Mouse (Mus musculus) urinary bladder, adult 18-20 months (tissue): ENCODE measurements around the gene Baz2b.
"Not testable (repeated sequence)": the region's sequence is repeated elsewhere in the genome, so short reads cannot be mapped to it uniquely, and the experiment has no call there.

Experiments
- DNase-seq, 2 experiments: peaks; one replicate each; pipeline ENCODE4 v3.0.0; 2022; ENCODE audit warnings: low spot score in 2 of 2, mixed read lengths in 2 of 2

The Baz2b gene

GRCm38 (mm10) chr2:60200051-60200562, 9.5 kb downstream of the Baz2b start:
- no peak for DNase-seq

GRCm38 (mm10) chr2:60196841-60197240, 12.8 kb downstream of the Baz2b start:
- DNase-seq, result no peak

DNA sequence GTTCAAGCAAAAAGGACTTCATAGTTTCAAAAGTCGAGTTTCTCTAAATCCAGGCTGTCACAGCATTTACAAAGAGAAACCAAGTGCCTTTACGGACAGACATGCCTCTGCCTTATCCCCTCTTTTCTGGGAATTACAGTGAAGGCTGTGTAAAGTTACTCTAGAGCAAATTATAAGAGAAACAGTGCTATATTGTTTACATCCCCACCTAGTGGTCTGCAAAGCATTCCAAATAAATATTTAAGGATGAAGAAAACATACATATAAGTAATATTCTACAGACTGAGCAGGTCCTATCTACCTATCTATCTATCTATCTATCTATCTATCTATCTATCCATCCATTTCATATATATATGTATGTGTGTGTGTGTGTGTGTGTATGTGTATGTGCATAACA, 27.9 kb downstream of the Baz2b start:
- no peak for DNase-seq

GRCm38 (mm10) chr2:60177490-60177889, 32.1 kb downstream of the Baz2b start:
- no peak for DNase-seq

- no peak for DNase-seq
These were observed 33.6 kb downstream of the Baz2b start for GRCm38 (mm10) chr2:60176087-60176486.

- DNase-seq, result no peak
These were observed 34.6 kb downstream of the Baz2b start for GRCm38 (mm10) chr2:60175078-60175477.

- DNase-seq, result no peak
These were observed 36.0 kb downstream of the Baz2b start for GRCm38 (mm10) chr2:60173595-60173994.

DNA sequence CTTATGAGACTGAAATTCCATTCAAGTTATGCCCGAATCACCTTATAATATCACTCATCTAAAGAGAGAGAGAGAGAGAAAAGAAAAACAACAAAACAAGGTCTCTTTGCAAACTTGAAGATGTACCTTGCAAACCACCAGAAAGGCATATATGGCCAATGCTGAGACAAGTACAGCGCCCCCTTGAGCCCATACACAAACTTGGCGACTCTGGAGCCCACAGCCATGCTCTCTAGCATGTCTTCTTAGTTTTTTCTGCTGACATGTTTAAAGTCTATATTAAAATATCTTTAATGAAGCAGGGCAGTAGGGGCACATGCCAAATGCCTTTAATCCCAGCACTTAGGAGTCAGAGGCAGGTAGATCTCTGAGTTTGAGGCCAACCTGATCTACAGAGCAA, 36.4 kb downstream of the Baz2b start:
- DNase-seq, result no peak

GRCm38 (mm10) chr2:60172531-60172914, 37.1 kb downstream of the Baz2b start:
- no peak for DNase-seq

DNA sequence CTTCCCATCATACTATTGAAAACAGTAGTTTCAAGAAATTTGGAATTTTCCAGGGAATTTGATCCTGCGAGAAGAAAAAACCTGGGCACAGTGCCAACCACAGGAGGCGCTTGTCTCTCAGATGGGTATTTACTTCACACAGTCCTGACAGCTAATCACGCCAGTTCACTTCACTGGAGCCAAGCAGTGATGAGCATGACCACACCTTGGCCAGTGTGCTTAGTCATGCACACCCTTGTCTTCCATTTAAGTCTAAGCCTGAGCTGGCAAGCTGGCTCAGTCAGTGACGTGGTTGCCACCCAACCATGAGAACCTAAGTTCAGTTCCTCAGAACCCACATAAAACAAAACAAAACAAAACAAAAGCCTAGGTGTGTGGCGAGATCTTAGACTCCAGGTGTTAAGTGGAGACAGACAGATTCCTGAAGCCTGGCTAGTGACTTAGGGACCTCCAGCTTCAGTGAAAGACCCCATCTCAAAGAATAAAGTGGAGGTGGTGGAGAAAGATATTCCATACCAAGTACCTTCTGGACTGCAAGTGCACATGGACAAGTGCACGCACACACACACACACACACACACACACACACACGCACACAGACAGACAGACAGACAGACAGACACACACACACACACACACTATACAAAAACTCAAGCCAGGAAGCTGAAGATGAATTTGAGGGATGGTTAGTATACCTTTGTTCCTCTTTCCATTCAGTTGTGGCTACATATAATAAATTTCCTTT, 37.7 kb downstream of the Baz2b start:
- DNase-seq, result no peak

GRCm38 (mm10) chr2:60166878-60167277, 42.8 kb downstream of the Baz2b start:
- DNase-seq, result no peak

GRCm38 (mm10) chr2:60165679-60166078, 44.0 kb downstream of the Baz2b start:
- no peak for DNase-seq

DNA sequence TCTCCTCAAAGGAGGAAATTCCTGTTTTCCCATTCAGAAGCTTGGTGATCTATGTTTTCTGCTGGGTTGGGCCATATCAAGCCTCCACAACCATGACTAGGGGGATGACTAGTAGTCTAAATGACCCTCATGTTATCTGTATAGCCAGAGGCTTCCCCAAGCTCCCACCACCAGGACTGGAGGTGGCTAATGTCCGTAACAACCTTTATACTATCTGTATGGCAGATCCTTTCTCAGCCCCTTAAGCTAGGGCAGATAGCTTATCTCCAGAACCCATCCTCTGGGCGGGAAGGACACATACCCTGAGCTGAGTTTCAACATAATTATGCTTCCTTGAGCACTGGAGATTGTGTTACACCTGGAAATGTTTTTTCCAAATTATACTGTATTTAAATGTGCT, 45.9 kb downstream of the Baz2b start:
- no peak for DNase-seq

GRCm38 (mm10) chr2:60152481-60152880, 57.2 kb downstream of the Baz2b start:
- DNase-seq, result no peak

- DNase-seq, result no peak
These were observed 61.0 kb downstream of the Baz2b start for GRCm38 (mm10) chr2:60148651-60149050.

- no peak for DNase-seq
These were observed 62.2 kb downstream of the Baz2b start for GRCm38 (mm10) chr2:60147428-60147827.

DNA sequence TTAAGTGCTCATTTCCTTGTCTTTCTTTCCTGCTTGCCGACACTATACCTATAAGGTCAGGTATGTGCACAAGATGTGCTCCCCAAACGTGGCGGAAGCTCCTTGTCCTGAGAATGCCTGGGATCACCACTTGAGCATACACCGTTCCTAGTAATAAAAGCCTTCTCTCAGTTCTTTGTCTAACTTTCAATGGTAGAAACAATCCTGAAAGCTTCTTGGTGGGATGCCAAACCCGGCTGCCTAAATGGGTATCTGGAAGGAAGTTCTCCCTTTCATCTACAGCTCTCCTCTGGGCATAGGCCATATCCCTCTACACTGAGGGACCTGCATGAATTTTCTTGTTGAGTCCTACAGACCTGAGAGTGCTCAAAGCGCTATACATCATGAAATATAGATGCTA, 63.9 kb downstream of the Baz2b start:
- no peak for DNase-seq

DNA sequence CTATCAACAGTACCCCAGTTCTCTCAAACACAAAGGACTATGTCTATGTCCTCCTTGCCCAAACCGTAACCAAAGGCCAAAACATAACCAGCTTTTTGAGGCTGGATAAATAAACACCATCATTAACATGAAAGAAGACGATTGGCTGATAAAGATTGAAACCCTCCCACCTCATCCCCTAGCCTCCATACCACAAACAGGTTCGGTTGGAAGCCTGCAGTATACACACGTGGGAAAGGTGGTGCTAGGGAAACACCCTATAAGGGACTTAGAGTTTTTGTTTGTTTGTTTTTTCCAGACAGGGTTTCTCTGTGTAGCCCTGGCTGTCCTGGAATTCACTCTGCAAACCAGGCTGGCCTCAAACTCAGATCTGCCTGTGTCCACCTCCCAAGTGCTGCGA, 66.3 kb downstream of the Baz2b start:
- no peak for DNase-seq

DNA sequence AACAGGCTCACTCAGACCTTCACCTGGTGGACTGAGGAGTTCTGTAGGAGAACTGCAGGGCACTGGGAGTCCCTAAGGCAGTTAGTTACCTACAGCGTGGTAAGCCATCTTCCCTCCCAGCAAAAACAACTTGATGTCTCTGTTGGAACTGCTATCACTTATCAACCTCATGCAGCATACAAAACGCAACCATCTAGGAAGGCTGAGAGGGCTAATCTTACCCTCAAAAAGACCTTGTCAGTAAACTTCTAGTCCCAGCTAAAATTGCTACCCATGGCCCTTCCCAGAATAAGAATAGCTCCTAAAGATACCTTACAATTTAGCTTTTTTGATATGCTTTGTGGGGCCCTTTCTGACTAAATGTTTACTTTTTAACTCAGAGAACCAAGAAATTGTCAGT, 67.4 kb downstream of the Baz2b start:
- no peak for DNase-seq

DNA sequence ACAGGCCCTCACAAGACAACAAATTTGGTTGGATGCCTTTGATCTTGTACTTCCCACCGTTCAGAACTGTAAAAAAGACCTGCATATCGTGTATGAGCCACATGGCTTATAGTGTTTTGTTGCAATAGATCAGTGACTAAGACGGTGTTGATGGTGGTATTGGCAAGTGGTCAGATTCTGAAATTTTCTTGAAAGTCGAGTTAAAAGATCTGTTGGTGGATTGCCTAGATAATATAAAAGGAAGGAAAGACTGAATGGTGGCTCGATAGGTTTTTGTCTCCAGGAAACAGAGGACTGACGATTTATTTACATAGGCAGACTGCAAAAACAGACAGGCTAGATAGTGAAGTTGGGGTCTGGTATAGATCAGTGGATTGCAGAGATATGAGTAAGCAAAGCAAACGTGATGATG, 70.9 kb downstream of the Baz2b start:
- no peak for DNase-seq

- no peak for DNase-seq
These were observed 73.8 kb downstream of the Baz2b start for GRCm38 (mm10) chr2:60135796-60136195.

DNA sequence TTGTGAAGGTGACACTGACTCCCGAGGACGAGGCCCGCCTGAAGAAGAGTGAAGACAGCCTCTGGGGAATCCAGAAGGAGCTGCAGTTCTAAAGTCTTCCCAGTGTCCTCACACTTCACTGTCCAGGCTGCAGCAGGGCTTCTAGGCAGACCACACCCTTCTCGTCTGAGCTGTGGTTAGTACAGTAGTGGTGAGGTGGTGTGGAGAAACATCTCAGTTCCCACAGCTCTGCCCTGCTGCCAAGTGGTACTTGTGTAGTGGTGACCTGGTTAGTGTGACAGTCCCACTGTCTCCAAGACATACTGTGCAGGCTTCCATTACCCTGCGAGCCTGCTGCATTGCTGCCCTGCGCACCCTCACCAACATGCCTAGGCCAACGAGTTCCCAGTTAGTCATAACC, 74.7 kb downstream of the Baz2b start:
- not testable (repeated sequence) for DNase-seq

DNA sequence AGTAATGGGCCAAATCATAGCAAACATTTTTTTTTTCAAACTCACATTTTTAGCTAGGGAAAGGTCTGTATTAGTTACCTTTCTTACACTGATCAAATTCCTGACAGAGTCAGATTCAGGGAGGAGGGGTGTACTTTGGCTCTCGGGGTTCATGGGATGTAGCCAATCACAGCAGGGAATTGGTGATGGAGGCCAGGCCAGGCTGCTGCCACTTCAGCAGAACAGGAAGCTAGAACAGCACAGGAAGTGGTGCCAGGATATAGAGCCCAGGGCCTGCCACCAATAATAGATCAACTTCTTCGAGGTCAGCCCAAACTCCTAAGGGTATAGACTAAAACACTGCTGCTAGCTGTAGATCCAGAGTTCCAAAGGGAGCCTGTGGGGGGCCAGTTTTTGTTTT, 76.6 kb downstream of the Baz2b start:
- no peak for DNase-seq
